Mouse (Mus musculus) liver, embryonic 13.5 days (tissue): Measurements from ENCODE around the gene Ceacam9. TPM values are rescaled to one million over a fixed set of nuclear protein-coding genes. Genes with fewer than 3 reads are reported as not detected.
"Not testable (repeated sequence)": the region's sequence is repeated elsewhere in the genome, so short reads cannot be mapped to it uniquely, and the experiment has no call there.

Experiments
- ATAC-seq: fragments of 200-750 bp; cut with Nextera tagmentation; 2 replicates; pipeline ENCODE4 v1.8.0; 2017; ENCODE audit warnings: low read depth, mild to moderate bottlenecking, moderate number of reproducible peaks, moderate library complexity
- DNase-seq: peaks from one replicate; pipeline ENCODE4 v3.0.0; 2022
- H3K27ac ChIP-seq: fragments of 300-500 bp; sonication (generic); 2 replicates; pipeline ENCODE4 v1.5.1; 2015; ENCODE audit warnings: moderate library complexity, mild to moderate bottlenecking, inconsistent platforms
- H3K27me3 ChIP-seq: fragments of 300-500 bp; sonication (generic); 2 replicates; pipeline ENCODE4 v1.6.1; 2015; ENCODE audit warnings: mild to moderate bottlenecking, inconsistent platforms
- H3K36me3 ChIP-seq: fragments of 300-500 bp; sonication (generic); 2 replicates; pipeline ENCODE4 v1.6.1; 2015; ENCODE audit warnings: mild to moderate bottlenecking, inconsistent platforms
- H3K4me1 ChIP-seq: fragments of 300-500 bp; sonication (generic); replicated peaks from 2 replicates; pipeline ENCODE4 v1.6.1; 2015; ENCODE audit warnings: inconsistent platforms
- H3K4me2 ChIP-seq: fragments of 300-500 bp; sonication (generic); 2 replicates; pipeline ENCODE4 v1.6.1; 2015; ENCODE audit warnings: inconsistent platforms, mild to moderate bottlenecking, moderate library complexity
- H3K4me3 ChIP-seq: fragments of 300-500 bp; sonication (generic); replicated peaks from 2 replicates; pipeline ENCODE4 v1.5.1; 2015; ENCODE audit warnings: mild to moderate bottlenecking, inconsistent platforms
- H3K9ac ChIP-seq: fragments of 300-500 bp; sonication (generic); 2 replicates; pipeline ENCODE4 v1.6.1; 2015; ENCODE audit warnings: mild to moderate bottlenecking, inconsistent platforms
- H3K9me3 ChIP-seq: fragments of 300-500 bp; sonication (generic); replicated peaks from 2 replicates; pipeline ENCODE4 v1.6.1; 2016; ENCODE audit warnings: inconsistent platforms
- WGBS: fragments of 180-500 bp; shearing (Covaris S2); methylation state at CpG from one replicate; pipeline ENCODE4 v1.1.7; 2015; ENCODE audit not compliant: insufficient replicate concordance; 5-methylcytosine and 5-hydroxymethylcytosine counted together
- polyA plus RNA-seq: library from polyadenylated mRNA; unstranded; fragments of >200 nt; fragmentation: Nextera tagmentation; extraction: Ambion mirVana; gene quantifications from 2 replicates; pipeline ENCODE4 v1.2.1, GENCODE M21; 2015

The Ceacam9 gene
- polyA plus RNA-seq, 1 experiment from 2014 or later, result not detected

DNA sequence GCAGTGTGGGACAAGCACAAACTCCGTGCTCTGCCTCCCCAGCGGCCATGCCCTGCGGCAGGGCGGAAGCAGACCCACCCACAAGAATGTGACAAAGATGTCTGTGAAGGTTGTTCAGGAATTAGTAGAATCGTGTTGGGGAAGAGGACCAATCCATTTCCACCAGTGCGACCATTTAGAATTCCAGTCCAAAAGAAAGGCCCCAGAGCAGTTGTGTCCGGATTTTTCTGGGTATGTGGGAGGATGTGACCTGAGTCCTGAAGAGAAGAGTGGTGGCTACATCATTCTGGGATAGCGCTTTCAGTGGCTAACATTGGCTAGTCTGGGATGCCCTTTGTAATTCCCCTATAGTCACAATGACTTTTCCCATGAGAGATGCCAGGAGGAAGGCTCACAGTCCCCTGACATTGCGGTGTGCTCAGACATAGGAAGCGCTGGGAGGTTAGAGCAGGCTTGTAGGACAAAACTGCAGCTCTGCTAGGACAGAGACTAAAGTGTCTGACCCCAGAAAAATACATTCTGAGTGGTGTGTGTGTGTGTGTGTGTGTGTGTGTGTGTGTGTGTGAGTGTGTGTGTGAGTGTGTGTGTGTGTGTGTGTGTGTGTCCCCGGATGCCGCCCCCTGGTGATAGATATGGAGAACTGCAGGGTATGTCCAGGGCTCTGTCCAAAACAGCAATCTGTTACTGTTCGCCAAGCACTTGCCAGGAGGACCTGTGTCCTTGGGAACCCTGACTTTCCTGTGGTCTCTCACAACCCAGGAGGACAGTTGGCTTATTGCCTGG lies 8.9 kb upstream of the Ceacam9 start:
- H3K27ac ChIP-seq, result no peak overlapping the region
- H3K9me3 ChIP-seq, result no peaks in the 10 kb centered on the region
- no peak overlapping the region for H3K9ac ChIP-seq
- DNase-seq (no peak), ATAC-seq (no peak)
- no peak overlapping the region for H3K4me2 ChIP-seq
- whole genome bisulfite sequencing, result 65% methylated on average over 13 of the region's 13 CpGs
- H3K27me3 ChIP-seq, result 0 out of 2 replicates have a peak, but pooled peaks cover 4% of the 10 kb centered on the region
- H3K36me3 ChIP-seq, result no peaks in the 10 kb centered on the region
- no peaks in the 10 kb centered on the region for H3K4me1 ChIP-seq
- H3K4me3 ChIP-seq, result no peak overlapping the region

DNA sequence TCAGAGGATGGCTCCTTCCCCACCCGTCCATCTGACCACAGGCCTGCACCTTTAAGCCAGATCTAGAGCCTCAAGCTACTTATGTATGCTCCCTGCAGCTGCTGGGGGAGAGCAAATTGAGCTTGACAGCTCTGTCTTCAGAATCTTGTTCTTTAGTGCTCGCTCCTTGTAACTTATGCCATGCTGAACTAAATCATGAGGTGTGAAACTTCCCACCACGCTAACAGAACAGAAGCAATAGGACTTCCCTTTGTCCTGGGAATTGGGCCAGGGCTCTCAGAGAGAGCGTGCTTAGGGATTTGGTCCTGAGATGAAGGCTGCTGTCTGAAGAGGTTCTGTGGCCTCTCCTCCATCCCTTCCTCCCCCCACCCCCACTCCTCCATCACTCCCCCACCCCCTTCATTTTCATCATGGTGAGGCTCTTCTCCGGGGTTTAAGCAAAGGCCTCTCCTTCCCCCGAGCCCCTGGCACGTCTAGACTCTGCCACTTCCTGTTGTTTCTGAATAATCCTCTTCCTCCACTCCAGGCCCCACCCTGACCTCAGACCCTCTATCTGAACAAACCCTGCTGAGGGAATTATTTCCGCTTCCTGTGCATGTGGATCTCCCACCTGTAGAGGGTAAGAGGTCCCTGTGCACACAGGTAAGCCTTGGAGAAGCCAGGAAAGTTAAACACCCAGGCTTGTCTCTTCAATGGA lies 5.1 kb upstream of the Ceacam9 start:
- H3K4me1 ChIP-seq, H3K36me3 ChIP-seq, H3K9me3 ChIP-seq, H3K4me2 ChIP-seq, ATAC-seq, H3K4me3 ChIP-seq, H3K9ac ChIP-seq, DNase-seq, H3K27me3 ChIP-seq, H3K27ac ChIP-seq: not testable (repeated sequence)
- 26% methylated on average over 8 of the region's 8 CpGs for WGBS

GRCm38 (mm10) chr7:16722490-16722889 lies 761 bp downstream of the Ceacam9 start:
- not testable (repeated sequence) for H3K27me3 ChIP-seq, H3K4me2 ChIP-seq, H3K36me3 ChIP-seq, ATAC-seq, H3K4me3 ChIP-seq, H3K4me1 ChIP-seq, H3K9me3 ChIP-seq, H3K27ac ChIP-seq, H3K9ac ChIP-seq, DNase-seq
- 39% methylated on average over 3 of the region's 3 CpGs for WGBS

GRCm38 (mm10) chr7:16728596-16729348 lies 7.0 kb downstream of the Ceacam9 start:
- no peak overlapping the region for H3K9ac ChIP-seq
- 0 out of 2 replicates have a peak overlapping the region, but pooled peaks have one; percentile 10 for H3K4me3 ChIP-seq
- H3K27me3 ChIP-seq, result no peaks in the 10 kb centered on the region
- H3K36me3 ChIP-seq, result no peaks in the 10 kb centered on the region
- ATAC-seq, result no peak
- H3K27ac ChIP-seq, result no peak overlapping the region
- no peaks in the 10 kb centered on the region for H3K9me3 ChIP-seq
- WGBS, result 17% methylated on average over 14 of the region's 14 CpGs
- H3K4me1 ChIP-seq, result peaks cover 17% of the 10 kb centered on the region
- DNase-seq, result peak; percentile 47
- peak overlapping the region; percentile 36; the same call in 1 of the 2 replicates for H3K4me2 ChIP-seq

DNA sequence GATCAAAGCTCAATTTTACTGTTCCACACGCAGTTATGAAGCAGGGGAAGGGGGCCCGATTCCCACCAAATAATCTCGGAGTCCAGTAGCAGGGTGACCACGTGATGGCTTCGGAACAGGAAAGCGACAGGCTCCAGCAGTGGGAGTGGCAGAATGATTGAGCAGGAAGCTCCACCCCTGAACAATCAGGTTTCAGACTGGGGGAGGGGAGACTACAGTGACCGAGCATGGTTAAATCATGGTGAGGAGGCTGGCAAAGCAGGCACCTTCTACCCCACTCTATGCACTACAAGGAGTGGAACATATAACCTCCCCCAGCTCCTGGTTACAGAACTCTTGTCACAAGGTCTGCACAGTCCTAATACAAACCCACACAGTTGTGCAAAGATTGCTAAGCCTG lies 7.8 kb downstream of the Ceacam9 start:
- H3K27ac ChIP-seq, H3K9me3 ChIP-seq, H3K9ac ChIP-seq, H3K36me3 ChIP-seq, H3K27me3 ChIP-seq: not testable (repeated sequence)
- Histone ChIP-seq H3K4me3 (0 out of 2 replicates have a peak overlapping the region, but pooled peaks have one; percentile 10), H3K4me2 (peak overlapping the region; percentile 36; the same call in 1 of the 2 replicates), H3K4me1 (peaks cover 17% of the 10 kb centered on the region)
- ATAC-seq, result peak; percentile 51; the same call in 1 of the 2 replicates
- 2% methylated on average over 7 of the region's 7 CpGs for WGBS
- peak; percentile 29 for DNase-seq

- DNase-seq (no peak), ATAC-seq (no peak)
- WGBS, result 83% methylated on average over 5 of the region's 6 CpGs
- Histone ChIP-seq H3K4me3 (no peak overlapping the region), H3K9me3 (no peaks in the 10 kb centered on the region), H3K27me3 (no peaks in the 10 kb centered on the region), H3K4me2 (no peak overlapping the region), H3K4me1 (peaks cover 17% of the 10 kb centered on the region), H3K27ac (no peak overlapping the region), H3K9ac (no peak overlapping the region), H3K36me3 (no peaks in the 10 kb centered on the region)
Measured at GRCm38 (mm10) chr7:16730791-16731190, 9.1 kb downstream of the Ceacam9 start.

GRCm38 (mm10) chr7:16731893-16732422 lies 10.2 kb downstream of the Ceacam9 start:
- no peak for ATAC-seq
- H3K27me3 ChIP-seq, result no peaks in the 10 kb centered on the region
- no peaks in the 10 kb centered on the region for H3K36me3 ChIP-seq
- no peaks in the 10 kb centered on the region for H3K9me3 ChIP-seq
- no peak for DNase-seq
- 58% methylated on average over 7 of the region's 7 CpGs for WGBS
- H3K9ac ChIP-seq, result no peak overlapping the region
- no peak overlapping the region for H3K27ac ChIP-seq
- no peak overlapping the region for H3K4me2 ChIP-seq
- H3K4me1 ChIP-seq, result peaks cover 17% of the 10 kb centered on the region
- no peak overlapping the region for H3K4me3 ChIP-seq

DNA sequence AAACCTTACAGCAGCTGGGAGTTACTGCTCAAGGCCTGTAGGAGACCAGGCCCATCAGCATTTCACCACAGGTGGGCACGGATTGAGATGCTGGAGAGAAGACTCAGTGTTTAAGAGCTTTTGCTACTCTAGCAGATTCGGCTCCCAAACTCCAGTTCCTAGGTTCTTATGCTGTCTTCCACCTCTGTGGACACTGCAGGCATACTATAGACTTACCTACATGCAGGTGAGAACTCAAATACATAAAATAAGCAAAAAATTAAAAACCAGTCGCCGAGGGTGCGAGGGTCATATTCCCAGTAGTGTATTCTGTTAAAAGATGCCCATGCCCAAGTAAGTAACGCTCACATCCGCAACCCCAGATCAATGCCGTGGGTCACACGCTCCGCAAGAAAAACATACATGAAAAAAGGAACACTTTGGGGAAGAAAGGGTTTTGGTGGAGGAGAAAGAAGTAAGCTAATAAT lies 15.9 kb downstream of the Ceacam9 start:
- peak overlapping the region; percentile 91 for H3K4me3 ChIP-seq
- no peaks in the 10 kb centered on the region for H3K27me3 ChIP-seq
- H3K9me3 ChIP-seq, result no peaks in the 10 kb centered on the region
- DNase-seq (no peak), ATAC-seq (no peak)
- H3K4me2 ChIP-seq, result peak overlapping the region; percentile 89
- peaks cover 8% of the 10 kb centered on the region; the same call in 1 of the 2 replicates for H3K36me3 ChIP-seq
- no peak overlapping the region for H3K27ac ChIP-seq
- peak overlapping the region; percentile 49 for H3K9ac ChIP-seq
- WGBS, result 48% methylated on average over 10 of the region's 10 CpGs
- peaks cover 27% of the 10 kb centered on the region for H3K4me1 ChIP-seq

GRCm38 (mm10) chr7:16738073-16738696 lies 16.5 kb downstream of the Ceacam9 start, which contains the start of gene Ap2s1:
Ap2s1 (plus strand) TSS chr7:16738410.
- Histone ChIP-seq H3K9ac (peak within 1 kb of the TSS; percentile 95), H3K27ac (peak within 1 kb of the TSS; percentile 78), H3K4me3 (peak within 1 kb of the TSS; percentile 91), H3K36me3 (peaks cover 14% of the 10 kb centered on the region), H3K27me3 (no peaks in the 10 kb centered on the region), H3K9me3 (no peaks in the 10 kb centered on the region), H3K4me2 (peak within 1 kb of the TSS; percentile 89), H3K4me1 (peaks cover 27% of the 10 kb centered on the region)
- DNase-seq (peak; percentile 95), ATAC-seq (peak; percentile 99)
- WGBS, result under 1% methylated on average over 34 of the region's 34 CpGs

- Histone ChIP-seq H3K4me1 (peaks cover 27% of the 10 kb centered on the region), H3K9ac (peak overlapping the region; percentile 95), H3K27me3 (no peaks in the 10 kb centered on the region), H3K9me3 (no peaks in the 10 kb centered on the region), H3K27ac (peak overlapping the region; percentile 78; the same call in 1 of the 2 replicates), H3K4me2 (peak overlapping the region; percentile 89), H3K4me3 (peak overlapping the region; percentile 91), H3K36me3 (peaks cover 23% of the 10 kb centered on the region)
- 31% methylated on average over 10 of the region's 10 CpGs for WGBS
- ATAC-seq (no peak), DNase-seq (no peak)
Measured at GRCm38 (mm10) chr7:16739056-16739604, 17.4 kb downstream of the Ceacam9 start.
